Mouse (Mus musculus): ENCODE data around the gene Nfyc. TPM values are rescaled to one million over a fixed set of nuclear protein-coding genes. Genes with fewer than 3 reads are reported as not detected.

Nfyc gene
- total and polyA plus RNA-seq, 3 experiments, result 33.6 to 51.1 (median 41.0) TPM

- in situ Hi-C loops (cut with MboI; ENCODE audit: low pct_ligation_motif_present, low pct_unique_long_range_greater_than_20kb, low sequenced_read_pairs) (no loop called here), dilution Hi-C loops (cut with MboI; ENCODE audit: extremely low pct_ligation_motif_present, extremely low pct_unique_long_range_greater_than_20kb, low sequenced_read_pairs) (no loop called here)
- Histone ChIP-seq H3K9me3 (replicated peaks; ENCODE audit: low read length) (no peaks in the 10 kb centered on the region), H3K27me3 (replicated peaks) (no peaks in the 10 kb centered on the region), H3K4me3 (replicated peaks in 1 of 3; ENCODE audit: low read depth in 2 of 3, low read length in 2 of 3, poor library complexity in 1 of 3) (peak overlapping the region; percentile 59 to 73 (median 62)), H3K9ac (ENCODE audit: insufficient read depth, low read depth) (peak overlapping the region; percentile 85), H3K4me2 (ENCODE audit: insufficient read depth, low read depth, poor library complexity, severe bottlenecking) (peak overlapping the region; percentile 96; the same call in 1 of the 2 replicates), H3K79me2 (replicated peaks; ENCODE audit: control insufficient read depth, extremely low read depth, insufficient read depth, poor library complexity, severe bottlenecking) (peaks cover 79% of the 10 kb centered on the region), H3K4me1 (ENCODE audit: control insufficient read depth in 1 of 2, insufficient read depth in 2 of 2) (peaks cover 9 to 85% of the 10 kb centered on the region in 2 experiments; a peak in 3 of 4 replicates), H3K36me3 (replicated peaks in 1 of 2; ENCODE audit: control insufficient read depth in 1 of 2, insufficient read depth in 1 of 2, low read length in 1 of 2) (no peaks in the 10 kb centered on the region), H3K27ac (ENCODE audit: insufficient read depth, low read depth) (no peak overlapping the region)
- DNase-seq (ENCODE audit: extremely low read depth), result peak; percentile 92
- no peak for TF ChIP-seq GABPA (IDR thresholded peaks at IDR 0.05; ENCODE audit: insufficient replicate concordance, low read depth, low read length)
- TF ChIP-seq POLR2A (IDR thresholded peaks at IDR 0.05; ENCODE audit: low read depth, low read length), result peak; percentile 46
- TF ChIP-seq MAZ (IDR thresholded peaks at IDR 0.05; ENCODE audit: low read depth, low read length), result no peak
- TF ChIP-seq JUN (IDR thresholded peaks at IDR 0.05; ENCODE audit: insufficient read depth, low read depth, low read length), result no peak
- peak; percentile 61; the same call in 1 of the 2 replicates for TF ChIP-seq NELFE (IDR thresholded peaks at IDR 0.05; ENCODE audit: low read depth, low read length)
- peak; percentile 49; the same call in 1 of the 2 replicates for TF ChIP-seq ZMIZ1 (IDR thresholded peaks at IDR 0.05; ENCODE audit: low read depth, low read length)
- peak; percentile 64 for TF ChIP-seq TBP (conservative IDR thresholded peaks at IDR 0.05; ENCODE audit: low read depth, low read length)
- peak; percentile 71; the same call in 1 of the 2 replicates for TF ChIP-seq SIN3A (IDR thresholded peaks at IDR 0.05; ENCODE audit: low read length)
- no peak for TF ChIP-seq EP300 (IDR thresholded peaks at IDR 0.05; ENCODE audit: low read length)
- TF ChIP-seq SMC3 (IDR thresholded peaks at IDR 0.05; ENCODE audit: low read depth, low read length), result no peak
- TF ChIP-seq MAFK (IDR thresholded peaks at IDR 0.05; ENCODE audit: insufficient replicate concordance, low read length), result no peak
- TF ChIP-seq KAT2A (IDR thresholded peaks at IDR 0.05; ENCODE audit: insufficient replicate concordance, low read length), result peak; percentile 52; the same call in 1 of the 2 replicates
- TF ChIP-seq ELF1 (IDR thresholded peaks at IDR 0.05; ENCODE audit: low read depth, low read length), result peak; percentile 91
- TF ChIP-seq HCFC1 (IDR thresholded peaks at IDR 0.05; ENCODE audit: low read depth, low read length), result peak; percentile 70
- no peak for TF ChIP-seq CHD1 (IDR thresholded peaks at IDR 0.05; ENCODE audit: low read depth, low read length)
- peak; percentile 29; the same call in 1 of the 2 replicates for TF ChIP-seq NRF1 (IDR thresholded peaks at IDR 0.05; ENCODE audit: low read depth, low read length)
- TF ChIP-seq TCF12 (IDR thresholded peaks at IDR 0.05; ENCODE audit: low read depth, low read length), result peak; percentile 49; the same call in 1 of the 2 replicates
- TF ChIP-seq CHD2 (IDR thresholded peaks at IDR 0.05; ENCODE audit: low read length), result peak; percentile 95
- TF ChIP-seq IRF4 (IDR thresholded peaks at IDR 0.05; ENCODE audit: low read depth, low read length), result peak; percentile 35
These were observed 15.6 kb downstream of the Nfyc start for GRCm38 (mm10) chr4:120815622-120816334.

- no peak for DNase-seq (ENCODE audit: extremely low read depth)
- TF ChIP-seq HCFC1 (IDR thresholded peaks at IDR 0.05; ENCODE audit: low read depth, low read length), result no peak
- TF ChIP-seq MEF2A (IDR thresholded peaks at IDR 0.05; ENCODE audit: borderline replicate concordance, low read depth, low read length), result peak; percentile 38; the same call in 1 of the 2 replicates
- dilution Hi-C loops (cut with MboI; ENCODE audit: extremely low pct_ligation_motif_present, extremely low pct_unique_long_range_greater_than_20kb, low sequenced_read_pairs), result no loop called here
These were observed 16.2 kb downstream of the Nfyc start for GRCm38 (mm10) chr4:120815163-120815562.

More at GRCm38 (mm10) chr4:120815163-120815562, 16.2 kb downstream of the Nfyc start:
- in situ Hi-C loops (cut with MboI; ENCODE audit: low pct_ligation_motif_present, low pct_unique_long_range_greater_than_20kb, low sequenced_read_pairs), result no loop called here
- H3K9me3 ChIP-seq (replicated peaks; ENCODE audit: low read length), result no peaks in the 10 kb centered on the region
- peak overlapping the region; percentile 96; the same call in 1 of the 2 replicates for H3K4me2 ChIP-seq (ENCODE audit: insufficient read depth, low read depth, poor library complexity, severe bottlenecking)
- H3K9ac ChIP-seq (ENCODE audit: insufficient read depth, low read depth), result peak overlapping the region; percentile 85
- H3K27ac ChIP-seq (ENCODE audit: insufficient read depth, low read depth), result no peak overlapping the region
- H3K4me1 ChIP-seq (ENCODE audit: control insufficient read depth in 1 of 2, insufficient read depth in 2 of 2), result peaks cover 6 to 85% of the 10 kb centered on the region in 2 experiments; a peak in 3 of 4 replicates
- no peaks in the 10 kb centered on the region for H3K36me3 ChIP-seq (replicated peaks in 1 of 2; ENCODE audit: control insufficient read depth in 1 of 2, insufficient read depth in 1 of 2, low read length in 1 of 2)
- H3K27me3 ChIP-seq (replicated peaks), result no peaks in the 10 kb centered on the region
- peaks cover 75% of the 10 kb centered on the region for H3K79me2 ChIP-seq (replicated peaks; ENCODE audit: control insufficient read depth, extremely low read depth, insufficient read depth, poor library complexity, severe bottlenecking)
- peak overlapping the region; percentile 59 to 73 (median 59) for H3K4me3 ChIP-seq (replicated peaks in 1 of 3; ENCODE audit: low read depth in 2 of 3, low read length in 2 of 3, poor library complexity in 1 of 3)

Measured in CH12.LX (cell line).